Mouse (Mus musculus) lung, postnatal 0 days (tissue): Measurements from ENCODE around the gene Rpl36a.

Experiments used
- CTCF ChIP-seq: IDR thresholded peaks from 2 replicates; pipeline ENCODE4 v1.5.1; 2016; ENCODE audit warnings: antibody characterized with exemption, mild to moderate bottlenecking
- EP300 ChIP-seq: IDR thresholded peaks from 2 replicates; pipeline ENCODE4 v1.6.1; 2016; ENCODE audit warnings: antibody characterized with exemption, mild to moderate bottlenecking, control low read depth

DNA sequence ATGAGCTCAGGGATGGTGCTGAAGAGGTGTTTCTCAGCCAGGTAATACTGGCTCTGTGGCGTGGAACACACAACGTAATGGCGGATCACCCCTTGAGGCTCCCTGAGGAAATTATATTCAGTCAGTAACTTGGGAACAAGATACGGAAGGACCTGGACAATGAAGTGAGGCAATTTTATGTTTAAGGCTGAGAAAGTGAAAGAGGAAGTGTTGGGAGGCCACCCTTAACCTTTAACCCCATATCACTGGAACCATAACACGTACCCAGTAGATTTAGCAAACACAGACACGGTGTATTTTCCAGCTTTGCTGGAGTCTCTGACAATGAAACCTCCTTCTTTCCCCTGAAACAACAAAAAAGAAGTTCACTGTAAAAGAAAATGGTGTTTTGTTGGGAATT, 31.0 kb upstream of the Rpl36a start:
- TF ChIP-seq CTCF: no peak
- no peak for TF ChIP-seq EP300
